Mouse (Mus musculus): ENCODE measurements around the gene Adam25. TPM values are rescaled to one million over a fixed set of nuclear protein-coding genes. Genes with fewer than 3 reads are reported as not detected.
"Not testable (repeated sequence)": the region's sequence is repeated elsewhere in the genome, so short reads cannot be mapped to it uniquely, and the experiment has no call there.

Gene Adam25
- polyA plus RNA-seq (2015; fragmentation: Nextera tagmentation; extraction: Ambion mirVana) = not detected in 2 replicates

GRCm38 (mm10) chr8:40751908-40752307 is at the start of gene Adam25:
Gene Adam25, plus strand, starts transcription at chr8:40752208.
- H3K36me3 ChIP-seq; H3K27me3 ChIP-seq; ATAC-seq (replicated peaks); H3K9ac ChIP-seq (replicated peaks); H3K4me1 ChIP-seq; H3K27ac ChIP-seq (replicated peaks); H3K9me3 ChIP-seq; H3K4me2 ChIP-seq (replicated peaks); H3K4me3 ChIP-seq: not testable (repeated sequence)
- WGBS = 65% methylated on average over 1 of the region's 1 CpGs

- H3K4me3 ChIP-seq; H3K9ac ChIP-seq (replicated peaks); H3K9me3 ChIP-seq; H3K36me3 ChIP-seq; H3K4me2 ChIP-seq (replicated peaks); ATAC-seq (replicated peaks); H3K27ac ChIP-seq (replicated peaks); H3K27me3 ChIP-seq; H3K4me1 ChIP-seq: not testable (repeated sequence)
- WGBS = 93% methylated on average over 4 of the region's 4 CpGs
Measured at GRCm38 (mm10) chr8:40715406-40715805, 36.6 kb upstream of the Adam25 start.

- no peak overlapping the region for H3K9ac ChIP-seq (replicated peaks)
- no peak overlapping the region for H3K4me2 ChIP-seq (replicated peaks)
- no peaks in the 10 kb centered on the region for H3K9me3 ChIP-seq
- WGBS = 90% methylated on average over 7 of the region's 7 CpGs
- no peak overlapping the region for H3K27ac ChIP-seq (replicated peaks)
- H3K4me3 ChIP-seq = no peak overlapping the region
- H3K36me3 ChIP-seq = no peaks in the 10 kb centered on the region
- no peak for ATAC-seq (replicated peaks)
- no peaks in the 10 kb centered on the region for H3K4me1 ChIP-seq
- H3K27me3 ChIP-seq = no peaks in the 10 kb centered on the region
Measured at GRCm38 (mm10) chr8:40715986-40716385, 36.0 kb upstream of the Adam25 start.

- H3K9ac ChIP-seq (replicated peaks) = no peak overlapping the region
- no peak overlapping the region for H3K4me2 ChIP-seq (replicated peaks)
- H3K27me3 ChIP-seq = no peaks in the 10 kb centered on the region
- H3K9me3 ChIP-seq = no peaks in the 10 kb centered on the region
- no peak overlapping the region for H3K27ac ChIP-seq (replicated peaks)
- H3K4me1 ChIP-seq = no peaks in the 10 kb centered on the region
- H3K4me3 ChIP-seq = no peak overlapping the region
- ATAC-seq (replicated peaks) = no peak
- H3K36me3 ChIP-seq = no peaks in the 10 kb centered on the region
Measured at GRCm38 (mm10) chr8:40783320-40783719, 31.3 kb downstream of the Adam25 start.

DNA sequence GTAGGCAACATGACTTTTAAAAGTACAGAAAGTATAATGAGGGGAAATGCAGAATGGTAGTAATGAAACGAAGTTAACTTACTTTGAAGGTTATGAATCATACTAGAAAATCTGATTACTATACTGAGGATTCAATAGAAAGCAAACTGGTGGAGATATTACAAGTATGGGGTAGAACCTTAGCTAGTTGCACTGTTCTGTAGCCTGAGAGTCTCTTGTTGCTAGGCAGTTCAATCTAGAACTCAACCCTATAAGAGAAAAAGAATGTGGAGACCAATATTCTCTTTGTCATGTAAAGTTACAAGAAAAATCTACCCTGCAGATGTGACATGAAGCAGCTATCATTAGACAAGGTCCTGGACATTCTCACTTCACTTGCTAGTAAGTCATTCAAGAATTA is 41.0 kb downstream of the Adam25 start, which contains the start of gene Adam20:
Gene Adam20 (plus strand): TSS at position 301 of the 400 bp plus-strand sequence.
- H3K4me3 ChIP-seq; ATAC-seq (replicated peaks); H3K4me1 ChIP-seq; H3K4me2 ChIP-seq (replicated peaks); H3K27me3 ChIP-seq; H3K36me3 ChIP-seq; H3K27ac ChIP-seq (replicated peaks); H3K9me3 ChIP-seq; H3K9ac ChIP-seq (replicated peaks): not testable (repeated sequence)
- WGBS = 85% methylated on average over 1 of the region's 1 CpGs

GRCm38 (mm10) chr8:40803379-40804079 is 51.5 kb downstream of the Adam25 start:
- Histone ChIP-seq H3K27ac (replicated peaks) (no peak overlapping the region), H3K4me3 (no peak overlapping the region), H3K9me3 (no peaks in the 10 kb centered on the region), H3K4me2 (replicated peaks) (no peak overlapping the region), H3K36me3 (no peaks in the 10 kb centered on the region), H3K9ac (replicated peaks) (no peak overlapping the region), H3K27me3 (no peaks in the 10 kb centered on the region), H3K4me1 (no peaks in the 10 kb centered on the region)
- WGBS = 89% methylated on average over 2 of the region's 2 CpGs
- ATAC-seq (replicated peaks) = no peak

Other genes with a start within 250 kb of the Adam25 start
- gene Adam24, start 77.1 kb upstream of the Adam25 start, polyA plus RNA-seq (2015; fragmentation: Nextera tagmentation; extraction: Ambion mirVana) = not detected in 2 replicates
- gene Adam20, start 41.1 kb downstream of the Adam25 start, polyA plus RNA-seq (2015; fragmentation: Nextera tagmentation; extraction: Ambion mirVana) = not detected in 2 replicates
- gene Adam39, start 70.8 kb downstream of the Adam25 start, polyA plus RNA-seq (2015; fragmentation: Nextera tagmentation; extraction: Ambion mirVana) = not detected in 2 replicates